Mouse (Mus musculus): ENCODE results near the gene Cdh18.

Cdh18 gene

DNA sequence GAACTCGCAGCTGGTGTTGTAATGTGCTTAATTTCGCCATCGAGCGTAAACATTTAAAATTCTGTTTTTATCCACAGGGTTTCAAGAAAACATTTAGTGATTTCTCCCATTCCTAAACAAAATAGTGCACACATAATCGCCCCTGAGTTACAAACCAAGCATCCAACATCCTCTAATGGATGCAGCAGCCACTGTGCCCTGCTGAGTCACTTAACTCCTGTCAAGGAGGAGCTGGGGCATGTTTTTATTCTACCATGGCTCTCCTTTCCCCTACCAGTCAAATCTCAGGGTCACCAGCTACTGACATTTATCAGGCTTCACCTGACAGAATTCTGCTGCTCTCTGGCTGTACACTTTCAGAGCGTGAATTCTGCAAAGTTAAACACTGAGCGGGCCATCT lies 906.5 kb downstream of the Cdh18 start:
- DNase-seq (ENCODE audit: low spot score) = no peak

DNA sequence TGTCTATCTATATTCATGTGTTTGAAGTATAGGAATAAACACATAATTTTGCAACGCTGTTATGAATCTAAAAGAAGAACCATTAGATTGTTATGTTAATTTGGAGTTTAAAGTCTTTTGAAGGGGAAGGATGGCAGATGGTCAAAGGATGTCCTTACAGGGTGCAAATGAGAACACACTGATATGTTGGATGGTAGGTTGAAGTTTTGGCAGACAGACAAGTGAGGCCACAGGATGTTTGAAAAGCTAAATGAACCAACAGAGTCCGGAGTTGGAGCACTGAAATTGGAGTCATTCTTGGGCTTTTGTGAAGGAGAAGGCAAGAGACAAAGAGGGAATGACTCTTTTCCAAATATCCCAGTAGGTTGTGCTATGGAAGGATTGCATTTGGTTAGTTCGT lies 908.6 kb downstream of the Cdh18 start:
- no peak for DNase-seq (ENCODE audit: low spot score)

DNA sequence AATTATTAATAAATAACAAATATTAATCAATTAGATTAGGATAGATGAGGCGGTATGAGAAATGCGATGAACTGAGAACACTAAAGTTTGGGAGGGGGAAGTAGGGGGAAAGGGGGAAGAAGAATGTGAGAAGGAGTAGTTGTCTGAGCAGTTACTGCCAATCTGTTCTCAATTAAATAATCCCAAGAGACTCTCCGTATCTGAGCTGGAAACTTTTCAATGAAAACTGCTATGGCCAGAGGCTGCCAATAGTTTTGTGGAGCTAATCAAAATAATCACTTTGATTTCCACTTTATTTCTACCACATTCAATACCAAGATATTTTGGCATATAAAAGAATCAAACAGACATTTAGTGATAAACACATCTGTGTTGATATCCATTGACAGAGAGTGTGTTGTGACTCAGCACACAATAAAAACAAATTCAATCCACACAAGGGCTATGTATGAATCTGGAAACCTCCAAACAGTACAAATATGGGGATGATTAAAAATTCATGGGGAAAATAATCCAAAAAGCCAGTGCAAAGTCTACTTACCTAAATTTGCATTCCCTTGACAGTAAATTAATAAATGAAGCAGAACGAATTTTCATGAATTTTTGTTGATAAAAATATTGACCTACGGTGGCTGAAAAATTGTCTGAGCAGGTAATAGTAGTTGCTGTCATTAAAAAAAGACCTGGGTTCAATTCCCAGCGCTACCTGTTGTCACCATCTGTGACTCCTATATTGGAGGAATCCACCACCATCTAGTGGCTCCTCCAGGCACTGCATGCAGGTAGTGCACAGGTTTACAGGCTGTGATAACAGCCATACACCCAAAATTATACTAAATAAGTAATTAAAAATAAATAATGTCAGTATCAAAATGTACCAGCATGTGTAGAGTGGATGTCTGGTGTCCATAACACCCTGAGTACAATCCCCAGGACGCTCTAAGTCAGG lies 922.0 kb downstream of the Cdh18 start:
- no peak for DNase-seq (ENCODE audit: low spot score)

- DNase-seq (ENCODE audit: low spot score) = no peak
Observed at GRCm38 (mm10) chr15:23486306-23486705, 937.5 kb downstream of the Cdh18 start.

DNA sequence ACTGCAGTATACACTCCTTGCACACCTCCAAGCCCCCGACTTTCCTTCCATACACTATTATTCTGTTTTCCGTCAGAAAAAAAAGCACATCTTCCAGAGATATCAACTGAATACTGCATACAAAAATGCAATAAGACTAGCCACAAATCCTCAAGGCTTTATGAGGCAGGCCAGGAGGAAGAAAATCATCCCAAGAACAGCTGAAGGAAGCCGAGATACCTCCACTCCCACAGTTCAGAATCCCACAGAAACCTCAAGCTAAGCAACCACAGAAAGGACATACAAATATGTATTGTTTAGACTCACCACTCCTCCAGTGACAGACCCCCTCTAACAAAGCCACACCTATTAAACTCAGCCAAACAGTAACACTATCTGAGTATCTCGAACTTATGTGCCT lies 957.7 kb downstream of the Cdh18 start:
- DNase-seq (ENCODE audit: low spot score) = no peak

DNA sequence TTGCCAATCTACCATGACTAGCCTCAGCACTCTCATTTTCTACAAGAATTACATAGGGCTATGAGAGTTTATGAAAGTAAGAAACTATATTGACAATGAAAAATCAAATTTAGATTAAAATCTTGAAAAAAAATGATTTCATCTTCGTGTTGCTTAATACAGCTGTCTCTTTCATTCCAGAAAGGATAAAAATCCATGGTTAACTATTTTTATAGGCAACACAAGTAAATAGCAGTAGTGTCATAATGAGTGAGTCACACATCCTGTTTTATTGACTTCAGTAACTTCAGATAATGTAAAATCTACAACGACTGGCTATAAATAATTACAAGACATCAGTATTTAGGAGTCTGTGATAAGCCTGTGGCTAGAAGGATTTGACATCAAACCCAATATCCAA lies 960.9 kb downstream of the Cdh18 start:
- no peak for DNase-seq (ENCODE audit: low spot score)

- no peak for DNase-seq (ENCODE audit: low spot score)
Observed at GRCm38 (mm10) chr15:23515786-23516185, 967.0 kb downstream of the Cdh18 start.

DNA sequence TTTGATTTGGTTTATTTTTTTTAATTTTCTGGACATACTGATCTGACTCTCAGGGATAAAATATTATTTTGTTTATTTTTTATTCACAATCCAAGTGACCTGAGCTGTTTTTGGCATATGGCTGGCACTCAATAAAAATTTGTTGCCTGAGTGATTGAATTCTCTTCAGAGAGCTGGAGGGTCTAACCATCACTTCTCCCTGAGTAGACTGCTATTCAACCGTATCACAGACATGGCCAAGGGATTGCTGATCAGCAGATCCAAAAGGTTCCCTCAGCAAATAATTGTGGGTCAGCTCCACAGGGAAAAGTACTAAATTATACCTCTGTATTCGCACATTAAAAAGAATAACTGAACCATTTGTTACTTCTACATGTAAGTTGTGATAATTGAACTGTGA lies 969.3 kb downstream of the Cdh18 start:
- no peak for DNase-seq (ENCODE audit: low spot score)
